Mouse (Mus musculus): ENCODE results near the gene Nubpl. TPM values are rescaled to one million over a fixed set of nuclear protein-coding genes. Genes with fewer than 3 reads are reported as not detected.
A peak's percentile ranks its signal among the peaks of the same experiment; 100 is the strongest.
"Not testable (repeated sequence)": the region's sequence is repeated elsewhere in the genome, so short reads cannot be mapped to it uniquely, and the experiment has no call there.

Nubpl gene
- 17.6 and 18.3 TPM in 2 replicates for polyA plus RNA-seq (2016; fragmentation: Nextera tagmentation; extraction: Ambion mirVana)

- H3K27ac ChIP-seq (replicated peaks): peak within 1 kb of the TSS; percentile 92
- WGBS: under 1% methylated on average over 32 of the region's 32 CpGs
These were observed at the start of gene Nubpl for GRCm38 (mm10) chr12:52097650-52098070. TSS of gene Nubpl (plus strand) at chr12:52097737.

GRCm38 (mm10) chr12:52049324-52049723 lies 48.2 kb upstream of the Nubpl start:
- Histone ChIP-seq H3K4me3 (no peak overlapping the region), H3K27me3 (replicated peaks; ENCODE audit: low read depth, poor library complexity, severe bottlenecking) (no peaks in the 10 kb centered on the region), H3K4me1 (no peaks in the 10 kb centered on the region), H3K9me3 (no peaks in the 10 kb centered on the region), H3K27ac (replicated peaks) (no peak overlapping the region), H3K36me3 (replicated peaks) (no peaks in the 10 kb centered on the region)
- DNase-seq (ENCODE audit: low spot score): no peak
- 87% methylated on average over 2 of the region's 2 CpGs for WGBS

More at GRCm38 (mm10) chr12:52097650-52098070, at the start of gene Nubpl:
- peak within 1 kb of the TSS; percentile 88 for H3K4me3 ChIP-seq
- no peaks in the 10 kb centered on the region for H3K36me3 ChIP-seq (replicated peaks)
- no peaks in the 10 kb centered on the region for H3K27me3 ChIP-seq (replicated peaks; ENCODE audit: low read depth, poor library complexity, severe bottlenecking)
- no peaks in the 10 kb centered on the region for H3K9me3 ChIP-seq
- H3K4me1 ChIP-seq: peaks cover 6% of the 10 kb centered on the region; the same call in 1 of the 2 replicates
- peak; percentile 95 for DNase-seq (ENCODE audit: low spot score)

DNA sequence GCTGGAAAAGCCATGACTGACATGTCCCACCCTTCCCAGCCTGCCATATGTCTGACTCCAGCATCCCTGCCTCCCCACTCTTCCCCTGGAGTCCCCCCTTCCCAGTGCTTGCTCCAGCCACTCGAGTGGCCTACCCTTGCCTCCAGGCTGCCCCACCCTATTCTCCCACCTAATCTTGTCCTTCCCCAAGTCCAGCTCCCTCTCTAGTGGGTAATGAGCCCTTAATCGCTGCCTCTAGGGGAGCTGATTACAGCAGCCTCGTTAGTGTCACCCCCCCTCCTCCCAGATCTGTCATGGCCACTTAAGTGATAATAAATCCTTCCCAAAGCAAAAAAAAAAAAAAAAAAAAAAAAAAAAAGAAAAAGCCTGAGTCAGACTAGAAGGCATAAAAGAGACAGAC lies 18.2 kb upstream of the Nubpl start:
- H3K27me3 ChIP-seq (replicated peaks; ENCODE audit: low read depth, poor library complexity, severe bottlenecking); H3K4me3 ChIP-seq; H3K4me1 ChIP-seq; H3K36me3 ChIP-seq (replicated peaks); DNase-seq (ENCODE audit: low spot score); H3K27ac ChIP-seq (replicated peaks); H3K9me3 ChIP-seq: not testable (repeated sequence)
- 28% methylated on average over 2 of the region's 3 CpGs for WGBS

- H3K4me3 ChIP-seq: peak overlapping the region; percentile 88
- no peaks in the 10 kb centered on the region for H3K36me3 ChIP-seq (replicated peaks)
- DNase-seq (ENCODE audit: low spot score): no peak
- 72% methylated on average over 13 of the region's 13 CpGs for WGBS
- H3K27ac ChIP-seq (replicated peaks): no peak overlapping the region
- no peaks in the 10 kb centered on the region for H3K9me3 ChIP-seq
- H3K27me3 ChIP-seq (replicated peaks; ENCODE audit: low read depth, poor library complexity, severe bottlenecking): no peaks in the 10 kb centered on the region
- H3K4me1 ChIP-seq: peaks cover 6% of the 10 kb centered on the region; the same call in 1 of the 2 replicates
These were observed 388 bp upstream of the Nubpl start for GRCm38 (mm10) chr12:52097049-52097649.

GRCm38 (mm10) chr12:52120276-52120675 lies 22.7 kb downstream of the Nubpl start:
- Histone ChIP-seq H3K27me3 (replicated peaks; ENCODE audit: low read depth, poor library complexity, severe bottlenecking) (no peaks in the 10 kb centered on the region), H3K4me3 (no peak overlapping the region), H3K27ac (replicated peaks) (no peak overlapping the region), H3K36me3 (replicated peaks) (0 out of 2 replicates have a peak, but pooled peaks cover 3% of the 10 kb centered on the region), H3K9me3 (no peaks in the 10 kb centered on the region), H3K4me1 (peaks cover 8% of the 10 kb centered on the region; the same call in 1 of the 2 replicates)
- DNase-seq (ENCODE audit: low spot score): no peak

DNA sequence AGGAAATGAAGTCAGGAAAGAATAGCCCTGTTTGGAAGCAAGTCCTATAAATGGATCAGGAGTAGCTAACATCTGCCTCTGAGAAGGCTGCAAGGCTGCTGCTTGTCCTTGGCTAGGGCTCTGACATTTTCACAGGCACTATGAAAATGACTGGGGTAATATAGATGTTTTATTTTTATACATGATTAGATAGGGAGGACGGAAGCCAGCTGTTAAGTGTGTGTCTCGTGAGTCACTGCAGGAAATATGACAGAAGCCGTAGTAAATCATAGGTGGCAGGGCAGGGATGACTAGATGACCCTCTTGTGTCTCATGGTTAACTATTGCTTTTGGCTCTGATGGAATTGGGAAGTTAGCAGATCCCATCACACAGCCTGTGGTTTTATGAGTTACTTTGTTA lies 28.9 kb downstream of the Nubpl start:
- WGBS: 81% methylated on average over 3 of the region's 3 CpGs
- no peaks in the 10 kb centered on the region for H3K36me3 ChIP-seq (replicated peaks)
- peaks cover 2% of the 10 kb centered on the region; the same call in 1 of the 2 replicates for H3K4me1 ChIP-seq
- no peaks in the 10 kb centered on the region for H3K9me3 ChIP-seq
- no peak overlapping the region for H3K27ac ChIP-seq (replicated peaks)
- H3K4me3 ChIP-seq: no peak overlapping the region
- no peak for DNase-seq (ENCODE audit: low spot score)
- H3K27me3 ChIP-seq (replicated peaks; ENCODE audit: low read depth, poor library complexity, severe bottlenecking): no peaks in the 10 kb centered on the region

GRCm38 (mm10) chr12:52129072-52129471 lies 31.5 kb downstream of the Nubpl start:
- Histone ChIP-seq H3K4me1 (peaks cover 9% of the 10 kb centered on the region), H3K27ac (replicated peaks) (no peak overlapping the region), H3K27me3 (replicated peaks; ENCODE audit: low read depth, poor library complexity, severe bottlenecking) (no peaks in the 10 kb centered on the region), H3K9me3 (no peaks in the 10 kb centered on the region), H3K36me3 (replicated peaks) (no peaks in the 10 kb centered on the region), H3K4me3 (no peak overlapping the region)
- 91% methylated on average over 3 of the region's 3 CpGs for WGBS
- no peak for DNase-seq (ENCODE audit: low spot score)

DNA sequence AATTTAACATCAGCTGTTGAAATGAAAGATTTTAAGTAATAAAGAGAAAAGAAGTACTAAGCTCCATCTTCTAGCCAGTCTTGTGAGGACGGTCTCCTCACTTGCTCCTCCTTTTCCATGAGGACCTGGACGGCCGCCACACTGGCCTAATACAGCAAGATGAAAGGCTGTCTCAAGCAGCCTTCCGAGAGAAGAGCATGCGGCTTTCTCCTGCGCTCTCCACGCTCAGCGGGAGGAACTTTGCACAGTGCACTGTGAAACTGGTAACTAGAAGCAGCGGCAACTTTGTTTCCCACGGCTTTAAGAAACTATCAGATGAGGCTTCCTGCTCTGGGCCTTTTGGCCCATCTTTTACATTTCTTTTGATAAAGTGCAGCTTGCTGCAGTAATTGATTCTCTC lies 34.7 kb downstream of the Nubpl start:
- H3K4me3 ChIP-seq: no peak overlapping the region
- WGBS: 7% methylated on average over 10 of the region's 10 CpGs

GRCm38 (mm10) chr12:52138296-52138695 lies 40.8 kb downstream of the Nubpl start:
- Histone ChIP-seq H3K4me1 (peaks cover 8% of the 10 kb centered on the region; the same call in 1 of the 2 replicates), H3K36me3 (replicated peaks) (0 out of 2 replicates have a peak, but pooled peaks cover 4% of the 10 kb centered on the region), H3K9me3 (no peaks in the 10 kb centered on the region), H3K27me3 (replicated peaks; ENCODE audit: low read depth, poor library complexity, severe bottlenecking) (no peaks in the 10 kb centered on the region), H3K4me3 (no peak overlapping the region), H3K27ac (replicated peaks) (no peak overlapping the region)
- DNase-seq (ENCODE audit: low spot score): no peak
- WGBS: 72% methylated on average over 4 of the region's 4 CpGs

More for the DNA sequence above, 34.7 kb downstream of the Nubpl start:
- H3K27ac ChIP-seq (replicated peaks): peak overlapping the region; percentile 69
- 0 out of 2 replicates have a peak, but pooled peaks cover 4% of the 10 kb centered on the region for H3K36me3 ChIP-seq (replicated peaks)
- no peaks in the 10 kb centered on the region for H3K27me3 ChIP-seq (replicated peaks; ENCODE audit: low read depth, poor library complexity, severe bottlenecking)
- no peaks in the 10 kb centered on the region for H3K9me3 ChIP-seq
- DNase-seq (ENCODE audit: low spot score): peak; percentile 38
- peaks cover 17% of the 10 kb centered on the region for H3K4me1 ChIP-seq

GRCm38 (mm10) chr12:52146639-52147038 lies 49.1 kb downstream of the Nubpl start:
- H3K36me3 ChIP-seq (replicated peaks): peaks cover 11% of the 10 kb centered on the region

GRCm38 (mm10) chr12:52149448-52149847 lies 51.9 kb downstream of the Nubpl start:
- Histone ChIP-seq H3K9me3 (no peaks in the 10 kb centered on the region), H3K27me3 (replicated peaks; ENCODE audit: low read depth, poor library complexity, severe bottlenecking) (no peaks in the 10 kb centered on the region), H3K4me3 (no peak overlapping the region), H3K4me1 (no peaks in the 10 kb centered on the region), H3K36me3 (replicated peaks) (peaks cover 4% of the 10 kb centered on the region), H3K27ac (replicated peaks) (no peak overlapping the region)
- 84% methylated on average over 3 of the region's 3 CpGs for WGBS
- no peak for DNase-seq (ENCODE audit: low spot score)

More at GRCm38 (mm10) chr12:52146639-52147038, 49.1 kb downstream of the Nubpl start:
- no peak overlapping the region for H3K27ac ChIP-seq (replicated peaks)
- H3K4me1 ChIP-seq: no peaks in the 10 kb centered on the region
- WGBS: 78% methylated on average over 2 of the region's 2 CpGs
- H3K9me3 ChIP-seq: peaks cover 4% of the 10 kb centered on the region; the same call in 1 of the 2 replicates
- no peaks in the 10 kb centered on the region for H3K27me3 ChIP-seq (replicated peaks; ENCODE audit: low read depth, poor library complexity, severe bottlenecking)
- no peak overlapping the region for H3K4me3 ChIP-seq
- no peak for DNase-seq (ENCODE audit: low spot score)

DNA sequence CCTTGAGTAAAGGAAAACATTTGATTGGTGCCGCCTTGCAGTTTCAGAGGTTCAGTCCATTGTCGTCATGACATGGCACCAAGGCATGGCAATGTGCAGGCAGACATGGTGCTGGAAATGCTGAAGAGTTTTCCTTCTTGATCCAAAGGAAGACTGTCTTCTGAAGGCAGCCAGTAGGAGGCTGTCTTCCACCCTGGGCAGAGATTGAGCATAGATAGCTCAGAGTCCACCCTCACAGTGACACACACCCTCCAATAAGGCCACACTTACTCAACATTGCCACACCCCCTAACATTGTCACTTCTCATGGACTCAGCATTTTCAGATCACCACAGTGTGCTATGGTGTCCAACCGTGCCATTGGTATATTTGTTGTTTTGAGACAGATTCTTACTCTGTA lies 54.5 kb downstream of the Nubpl start:
- no peak overlapping the region for H3K27ac ChIP-seq (replicated peaks)
- WGBS: 95% methylated on average over 3 of the region's 3 CpGs

DNA sequence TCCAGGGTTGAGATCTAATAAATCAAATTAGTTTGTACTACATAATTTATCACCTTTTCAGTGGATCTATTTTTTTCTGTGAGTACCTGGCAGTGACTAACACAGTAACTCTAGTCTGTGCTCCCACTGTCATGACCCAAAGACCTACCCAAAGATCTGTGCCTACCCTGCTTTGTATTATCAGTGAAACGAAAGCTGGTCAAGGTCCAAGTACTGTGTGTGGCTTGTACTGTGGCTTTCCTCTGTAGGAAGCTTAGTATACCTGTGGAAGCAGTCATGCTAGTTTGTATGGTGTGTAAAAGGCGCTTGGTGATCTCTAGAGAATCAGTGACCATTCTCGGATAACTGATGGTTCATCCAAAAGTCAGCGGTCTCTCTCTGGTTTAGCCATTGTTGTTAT lies 57.4 kb downstream of the Nubpl start:
- WGBS: 91% methylated on average over 4 of the region's 4 CpGs
- no peaks in the 10 kb centered on the region for H3K36me3 ChIP-seq (replicated peaks)
- H3K4me3 ChIP-seq: no peak overlapping the region

More for the DNA sequence above, 54.5 kb downstream of the Nubpl start:
- no peak for DNase-seq (ENCODE audit: low spot score)
- Histone ChIP-seq H3K9me3 (no peaks in the 10 kb centered on the region), H3K4me1 (no peaks in the 10 kb centered on the region), H3K27me3 (replicated peaks; ENCODE audit: low read depth, poor library complexity, severe bottlenecking) (no peaks in the 10 kb centered on the region), H3K36me3 (replicated peaks) (no peaks in the 10 kb centered on the region), H3K4me3 (no peak overlapping the region)

More for the DNA sequence above, 57.4 kb downstream of the Nubpl start:
- Histone ChIP-seq H3K27me3 (replicated peaks; ENCODE audit: low read depth, poor library complexity, severe bottlenecking) (no peaks in the 10 kb centered on the region), H3K27ac (replicated peaks) (no peak overlapping the region), H3K9me3 (no peaks in the 10 kb centered on the region), H3K4me1 (no peaks in the 10 kb centered on the region)
- no peak for DNase-seq (ENCODE audit: low spot score)

All from embryonic facial prominence, embryonic 10.5 days (tissue).